Mouse (Mus musculus) lung, embryonic 14.5 days (tissue): ENCODE measurements around the gene Rest. TPM values are rescaled to one million over a fixed set of nuclear protein-coding genes. Genes with fewer than 3 reads are reported as not detected.

ENCODE experiments used
- ATAC-seq: fragments of 200-750 bp; cut with Nextera tagmentation; 2 replicates; pipeline ENCODE4 v1.8.0; 2017; ENCODE audit warnings: mild to moderate bottlenecking, moderate TSS enrichment, moderate library complexity; ENCODE audit not compliant: insufficient read depth
- DNase-seq: peaks from one replicate; pipeline ENCODE4 v3.0.0-alpha.2; 2015
- H3K27ac ChIP-seq: fragments of 300-500 bp; sonication (generic); 2 replicates; pipeline ENCODE4 v1.5.1; 2014; ENCODE audit warnings: low read depth, mild to moderate bottlenecking, moderate library complexity
- H3K27me3 ChIP-seq: fragments of 300-500 bp; sonication (generic); 2 replicates; pipeline ENCODE4 v1.6.1; 2014; ENCODE audit warnings: low read length, control low read depth; ENCODE audit not compliant: insufficient read depth
- H3K36me3 ChIP-seq: fragments of 300-500 bp; sonication (generic); 2 replicates; pipeline ENCODE4 v1.6.1; 2014; ENCODE audit warnings: control low read depth; ENCODE audit not compliant: insufficient read depth
- H3K4me1 ChIP-seq: fragments of 300-500 bp; sonication (generic); 2 replicates; pipeline ENCODE4 v1.6.1; 2014; ENCODE audit warnings: antibody characterized with exemption, control low read depth; ENCODE audit not compliant: insufficient read depth
- H3K4me2 ChIP-seq: fragments of 300-500 bp; sonication (generic); 2 replicates; pipeline ENCODE4 v1.6.1; 2014; ENCODE audit warnings: mild to moderate bottlenecking
- H3K4me3 ChIP-seq: fragments of 300-500 bp; sonication (generic); 2 replicates; pipeline ENCODE4 v1.5.1; 2014; ENCODE audit warnings: low read depth, low read length
- H3K9ac ChIP-seq: fragments of 300-500 bp; sonication (generic); 2 replicates; pipeline ENCODE4 v1.6.1; 2014
- H3K9me3 ChIP-seq: fragments of 300-500 bp; sonication (generic); 2 replicates; pipeline ENCODE4 v1.6.1; 2016; ENCODE audit warnings: low read depth, low read length, control low read depth
- CTCF ChIP-seq: IDR thresholded peaks from 2 replicates; pipeline ENCODE4 v1.5.1; 2016; ENCODE audit warnings: antibody characterized with exemption, low read depth
- WGBS: fragments of 180-500 bp; shearing (Covaris S2); extraction: QIAGEN DNeasy Blood & Tissue Kit; methylation state at CpG from one replicate; pipeline ENCODE4 v1.1.7; 2014; 5-methylcytosine and 5-hydroxymethylcytosine counted together
- polyA plus RNA-seq: library from polyadenylated mRNA; unstranded; fragments of >200 nt; fragmentation: Nextera tagmentation; extraction: Ambion mirVana; gene quantifications from 2 replicates; pipeline ENCODE4 v1.2.1, GENCODE M21; 2014

Rest gene
- polyA plus RNA-seq, 1 experiment from 2014 or later, result 43.5 TPM

DNA sequence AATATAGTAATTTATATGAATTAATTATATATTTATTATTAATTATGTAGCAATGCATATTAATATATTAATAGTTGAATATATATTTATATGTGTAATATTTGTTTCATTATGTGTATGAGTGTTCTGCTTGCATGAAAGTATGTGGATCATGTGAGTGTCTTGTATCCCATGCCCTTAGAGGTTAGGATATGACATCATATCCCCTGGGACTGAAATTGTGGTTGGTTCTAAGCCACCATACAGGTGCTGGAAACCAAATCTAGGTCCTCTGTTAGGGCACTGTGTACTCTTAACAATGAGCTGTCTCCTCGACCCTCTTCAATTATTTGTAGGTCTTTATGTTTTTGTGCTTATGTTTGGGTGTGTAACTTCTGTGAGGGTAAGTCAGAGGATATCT lies 12.1 kb upstream of the Rest start:
- H3K27ac ChIP-seq, result no peak overlapping the region
- WGBS, result 43% methylated on average over 1 of the region's 1 CpGs

GRCm38 (mm10) chr5:77254402-77254801 lies 10.9 kb upstream of the Rest start:
- H3K4me3 ChIP-seq, result no peak overlapping the region

More for the DNA sequence above, 12.1 kb upstream of the Rest start:
- no peak for TF ChIP-seq CTCF
- Histone ChIP-seq H3K4me1 (no peaks in the 10 kb centered on the region), H3K36me3 (no peaks in the 10 kb centered on the region), H3K9me3 (no peaks in the 10 kb centered on the region), H3K9ac (no peak overlapping the region), H3K4me2 (no peak overlapping the region), H3K4me3 (no peak overlapping the region), H3K27me3 (no peaks in the 10 kb centered on the region)
- DNase-seq (no peak), ATAC-seq (no peak)

GRCm38 (mm10) chr5:77257603-77258002 lies 7.7 kb upstream of the Rest start:
- no peak for ATAC-seq
- Histone ChIP-seq H3K27me3 (no peaks in the 10 kb centered on the region), H3K4me3 (no peak overlapping the region), H3K27ac (no peak overlapping the region), H3K9ac (no peak overlapping the region), H3K4me1 (no peaks in the 10 kb centered on the region), H3K9me3 (no peaks in the 10 kb centered on the region), H3K36me3 (no peaks in the 10 kb centered on the region), H3K4me2 (no peak overlapping the region)
- TF ChIP-seq CTCF, result no peak
- WGBS, result 69% methylated on average over 3 of the region's 3 CpGs
- no peak for DNase-seq

More at GRCm38 (mm10) chr5:77254402-77254801, 10.9 kb upstream of the Rest start:
- TF ChIP-seq CTCF, result no peak
- 62% methylated on average over 3 of the region's 3 CpGs for WGBS
- Histone ChIP-seq H3K27ac (no peak overlapping the region), H3K9me3 (no peaks in the 10 kb centered on the region), H3K27me3 (no peaks in the 10 kb centered on the region), H3K9ac (no peak overlapping the region), H3K36me3 (no peaks in the 10 kb centered on the region), H3K4me1 (no peaks in the 10 kb centered on the region), H3K4me2 (no peak overlapping the region)
- DNase-seq (no peak), ATAC-seq (no peak)

- no peak overlapping the region for H3K27ac ChIP-seq
- ATAC-seq (no peak), DNase-seq (no peak)
- no peak overlapping the region for H3K4me3 ChIP-seq
- no peak overlapping the region for H3K4me2 ChIP-seq
- H3K27me3 ChIP-seq, result no peaks in the 10 kb centered on the region
- H3K36me3 ChIP-seq, result no peaks in the 10 kb centered on the region
- no peaks in the 10 kb centered on the region for H3K4me1 ChIP-seq
- no peaks in the 10 kb centered on the region for H3K9me3 ChIP-seq
- no peak overlapping the region for H3K9ac ChIP-seq
- no peak for TF ChIP-seq CTCF
Observed at GRCm38 (mm10) chr5:77259315-77259714, 6.0 kb upstream of the Rest start.

- H3K9ac ChIP-seq, result no peak overlapping the region
- H3K4me1 ChIP-seq, result no peaks in the 10 kb centered on the region
- no peak overlapping the region for H3K4me3 ChIP-seq
- no peak for ATAC-seq
- H3K27ac ChIP-seq, result no peak overlapping the region
- no peaks in the 10 kb centered on the region for H3K36me3 ChIP-seq
- no peak overlapping the region for H3K4me2 ChIP-seq
- 40% methylated on average over 6 of the region's 6 CpGs for WGBS
- DNase-seq, result no peak
- H3K27me3 ChIP-seq, result no peaks in the 10 kb centered on the region
- TF ChIP-seq CTCF, result no peak
- no peaks in the 10 kb centered on the region for H3K9me3 ChIP-seq
Observed at GRCm38 (mm10) chr5:77260141-77260540, 5.2 kb upstream of the Rest start.

DNA sequence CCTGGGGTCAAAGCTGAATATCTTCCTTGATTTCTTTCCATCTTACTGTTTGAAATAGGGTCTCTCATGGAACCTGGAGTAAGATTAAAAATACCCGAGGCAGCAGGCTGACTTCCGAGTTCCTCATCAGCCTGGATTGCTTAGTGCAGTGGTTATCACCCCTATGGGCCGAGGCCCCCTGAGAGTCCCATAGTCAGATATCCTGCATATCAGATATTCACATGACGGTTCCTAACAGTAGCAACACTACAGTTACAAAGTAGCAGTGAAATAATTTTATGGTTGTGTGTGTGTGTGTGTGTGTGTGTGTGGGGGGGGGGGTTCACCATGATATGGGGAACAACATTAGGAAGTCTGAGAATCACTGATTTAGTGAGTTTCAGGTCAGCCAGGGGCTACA lies 4.2 kb upstream of the Rest start:
- ATAC-seq (no peak), DNase-seq (no peak)
- H3K27ac ChIP-seq, result no peak overlapping the region
- H3K4me1 ChIP-seq, result no peaks in the 10 kb centered on the region
- no peaks in the 10 kb centered on the region for H3K36me3 ChIP-seq
- H3K4me2 ChIP-seq, result no peak overlapping the region
- no peaks in the 10 kb centered on the region for H3K9me3 ChIP-seq
- WGBS, result 79% methylated on average over 4 of the region's 4 CpGs
- H3K27me3 ChIP-seq, result no peaks in the 10 kb centered on the region
- H3K4me3 ChIP-seq, result no peak overlapping the region
- H3K9ac ChIP-seq, result no peak overlapping the region
- TF ChIP-seq CTCF, result no peak

DNA sequence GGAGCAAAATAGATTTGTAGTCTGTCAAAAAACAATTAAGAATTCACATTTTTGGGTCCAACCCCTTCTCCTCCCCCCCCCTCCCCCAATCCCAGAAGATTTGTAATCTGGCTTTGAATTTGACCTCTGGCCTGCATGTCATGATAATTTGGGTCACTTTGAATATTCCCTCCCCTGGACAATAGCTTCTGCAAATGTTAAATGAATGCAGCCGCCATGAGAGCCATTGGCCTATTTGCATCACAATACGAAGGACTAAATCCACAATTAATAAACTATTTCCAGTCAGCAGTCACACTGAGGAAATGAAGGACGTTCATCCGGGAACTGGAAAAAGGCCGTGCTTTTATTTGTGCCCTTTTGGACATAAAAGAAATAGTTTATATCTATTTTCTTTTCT lies 3.2 kb upstream of the Rest start:
- H3K9ac ChIP-seq, result no peak overlapping the region
- 78% methylated on average over 5 of the region's 5 CpGs for WGBS
- no peak for TF ChIP-seq CTCF
- no peaks in the 10 kb centered on the region for H3K4me1 ChIP-seq
- no peak overlapping the region for H3K27ac ChIP-seq
- DNase-seq, result no peak
- no peak overlapping the region for H3K4me3 ChIP-seq
- no peak overlapping the region for H3K4me2 ChIP-seq
- H3K9me3 ChIP-seq, result no peaks in the 10 kb centered on the region
- ATAC-seq, result no peak
- no peaks in the 10 kb centered on the region for H3K27me3 ChIP-seq
- H3K36me3 ChIP-seq, result no peaks in the 10 kb centered on the region

DNA sequence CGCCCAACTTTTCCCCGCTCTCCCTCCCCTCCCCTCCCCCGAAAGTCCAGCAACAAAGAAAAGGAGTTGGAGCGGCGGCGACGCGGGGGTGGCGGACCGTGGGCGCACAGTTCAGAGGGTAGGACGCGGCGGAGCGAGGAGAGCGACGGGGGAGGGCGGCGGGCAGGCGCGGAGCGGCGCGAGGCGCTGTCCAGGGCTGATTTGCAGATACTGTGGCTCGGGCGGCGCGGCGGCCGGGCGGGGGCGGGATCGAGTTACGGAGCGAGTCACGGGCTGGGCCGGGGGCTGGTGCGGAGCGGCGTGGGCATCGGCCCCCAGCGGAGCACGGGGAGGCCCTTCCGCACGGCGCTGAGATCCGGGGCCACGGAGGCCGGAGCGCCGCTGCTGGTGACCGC lies 377 bp downstream of the Rest start:
- peak; percentile 84 for DNase-seq
- Histone ChIP-seq H3K27me3 (no peaks in the 10 kb centered on the region), H3K9me3 (no peaks in the 10 kb centered on the region), H3K27ac (peak overlapping the region; percentile 99), H3K4me3 (peak overlapping the region; percentile 94), H3K4me1 (peaks cover 6% of the 10 kb centered on the region; the same call in 1 of the 2 replicates), H3K4me2 (peak overlapping the region; percentile 77), H3K9ac (peak overlapping the region; percentile 94), H3K36me3 (peaks cover 29% of the 10 kb centered on the region)
- TF ChIP-seq CTCF, result no peak
- whole genome bisulfite sequencing, result under 1% methylated on average over 41 of the region's 53 CpGs
- ATAC-seq, result peak; percentile 93
